Mouse (Mus musculus): ENCODE measurements around the gene Mup12. TPM values are rescaled to one million over a fixed set of nuclear protein-coding genes. Genes with fewer than 3 reads are reported as not detected.
"Not testable (repeated sequence)": the region's sequence is repeated elsewhere in the genome, so short reads cannot be mapped to it uniquely, and the experiment has no call there.

The Mup12 gene
- total RNA-seq (2014; fragmentation: Nextera tagmentation) (not detected in 2 replicates), total RNA-seq (2017) (not detected in 2 replicates), polyA plus RNA-seq (2012) (not detected in 2 replicates)

- DNase-seq (ENCODE audit: low spot score); H3K4me3 ChIP-seq (ENCODE audit: low read depth, low read length); H3K4me1 ChIP-seq (ENCODE audit: insufficient read depth, low read depth, low read length); H3K27me3 ChIP-seq (ENCODE audit: insufficient read depth, low read length); H3K9me3 ChIP-seq (replicated peaks); ATAC-seq (ENCODE audit: extremely low read depth, insufficient number of reproducible peaks, low FRiP score, poor library complexity, severe bottlenecking); H3K36me3 ChIP-seq (replicated peaks): not testable (repeated sequence)
These were observed at the start of gene Mup12 for GRCm38 (mm10) chr4:60741226-60741625. Gene Mup12 (minus strand): TSS chr4:60741326.

Other genes with a start within 250 kb of the Mup12 start
- not detected in 2 replicates for gene Mup1, start 239.4 kb downstream of the Mup12 start, total RNA-seq (2014; fragmentation: Nextera tagmentation)
- gene Mup1, start 239.4 kb downstream of the Mup12 start, total RNA-seq (2017): not detected in 2 replicates
- not detected in 2 replicates for gene Mup1, start 239.4 kb downstream of the Mup12 start, polyA plus RNA-seq (2012)
- gene Mup10, start 159.1 kb downstream of the Mup12 start, total RNA-seq (2014; fragmentation: Nextera tagmentation): not detected in 2 replicates
- gene Mup10, start 159.1 kb downstream of the Mup12 start, total RNA-seq (2017): 0.49 TPM in 1 of 2 replicates, not detected in the other
- gene Mup10, start 159.1 kb downstream of the Mup12 start, polyA plus RNA-seq (2012): not detected in 2 replicates
- not detected in 2 replicates for gene Mup11, start 78.9 kb downstream of the Mup12 start, total RNA-seq (2014; fragmentation: Nextera tagmentation)
- not detected in 2 replicates for gene Mup11, start 78.9 kb downstream of the Mup12 start, total RNA-seq (2017)
- gene Mup11, start 78.9 kb downstream of the Mup12 start, polyA plus RNA-seq (2012): not detected in 2 replicates
- gene Mup22, start 80.1 kb upstream of the Mup12 start, total RNA-seq (2014; fragmentation: Nextera tagmentation): not detected in 2 replicates
- not detected in 2 replicates for gene Mup22, start 80.1 kb upstream of the Mup12 start, total RNA-seq (2017)
- not detected in 2 replicates for gene Mup22, start 80.1 kb upstream of the Mup12 start, polyA plus RNA-seq (2012)

Measured in G1E (cell line).